Mouse (Mus musculus) embryonic facial prominence, embryonic 10.5 days (tissue): ENCODE data around the gene Cdc123. TPM values are rescaled to one million over a fixed set of nuclear protein-coding genes. Genes with fewer than 3 reads are reported as not detected.

Source experiments
- DNase-seq: peaks from one replicate; pipeline ENCODE4 v3.0.0-alpha.2; 2017; ENCODE audit warnings: low spot score
- H3K27ac ChIP-seq: fragments of 300-500 bp; sonication (generic); replicated peaks from 2 replicates; pipeline ENCODE4 v1.5.1; 2016; ENCODE audit warnings: mild to moderate bottlenecking
- H3K27me3 ChIP-seq: fragments of 300-500 bp; sonication (generic); replicated peaks from 2 replicates; pipeline ENCODE4 v1.6.1; 2016; ENCODE audit warnings: low read depth, mild to moderate bottlenecking; ENCODE audit not compliant: poor library complexity, severe bottlenecking
- H3K36me3 ChIP-seq: fragments of 300-500 bp; sonication (generic); replicated peaks from 2 replicates; pipeline ENCODE4 v1.6.1; 2016; ENCODE audit warnings: mild to moderate bottlenecking, moderate library complexity
- H3K4me1 ChIP-seq: fragments of 300-500 bp; sonication (generic); 2 replicates; pipeline ENCODE4 v1.6.1; 2016
- H3K4me3 ChIP-seq: fragments of 300-500 bp; sonication (generic); 2 replicates; pipeline ENCODE4 v1.5.1; 2016; ENCODE audit warnings: mild to moderate bottlenecking, moderate library complexity
- H3K9me3 ChIP-seq: fragments of 300-500 bp; sonication (generic); 2 replicates; pipeline ENCODE4 v1.6.1; 2016; ENCODE audit warnings: mild to moderate bottlenecking
- WGBS: fragments of 180-500 bp; shearing (Covaris S2); methylation state at CpG from one replicate; pipeline ENCODE4 v1.1.7; 2016; 5-methylcytosine and 5-hydroxymethylcytosine counted together
- polyA plus RNA-seq: library from polyadenylated mRNA; unstranded; fragments of >200 nt; fragmentation: Nextera tagmentation; extraction: Ambion mirVana; gene quantifications from 2 replicates; pipeline ENCODE4 v1.2.1, GENCODE M21; 2016

Cdc123 gene
- 410 and 430 TPM in 2 replicates for polyA plus RNA-seq

- no peaks in the 10 kb centered on the region for H3K27me3 ChIP-seq
- WGBS = under 1% methylated on average over 53 of the region's 53 CpGs
- H3K27ac ChIP-seq = peak within 1 kb of the TSS; percentile 90
- H3K36me3 ChIP-seq = peaks cover 45% of the 10 kb centered on the region
- peak within 1 kb of the TSS; percentile 87 for H3K4me3 ChIP-seq
- H3K4me1 ChIP-seq = peaks cover 18% of the 10 kb centered on the region
- DNase-seq = peak; percentile 89
- H3K9me3 ChIP-seq = no peaks in the 10 kb centered on the region
These were observed at the start of gene Cdc123, which contains the start of gene Nudt5 for GRCm38 (mm10) chr2:5844873-5845631. Gene Cdc123, minus strand, starts transcription at chr2:5845164. Gene Nudt5, plus strand, starts transcription at chr2:5845019.

GRCm38 (mm10) chr2:5894296-5894695 lies 49.3 kb upstream of the Cdc123 start:
- 54% methylated on average over 11 of the region's 11 CpGs for WGBS
- Histone ChIP-seq H3K36me3 (peaks cover 51% of the 10 kb centered on the region), H3K9me3 (no peaks in the 10 kb centered on the region), H3K4me3 (peak overlapping the region; percentile 90), H3K27me3 (no peaks in the 10 kb centered on the region), H3K27ac (peak overlapping the region; percentile 95), H3K4me1 (peaks cover 4% of the 10 kb centered on the region)
- peak; percentile 18 for DNase-seq

GRCm38 (mm10) chr2:5889412-5889811 lies 44.4 kb upstream of the Cdc123 start:
- no peaks in the 10 kb centered on the region for H3K9me3 ChIP-seq
- peaks cover 82% of the 10 kb centered on the region for H3K36me3 ChIP-seq
- H3K27me3 ChIP-seq = no peaks in the 10 kb centered on the region
- DNase-seq = no peak
- WGBS = 85% methylated on average over 2 of the region's 2 CpGs
- peaks cover 4% of the 10 kb centered on the region for H3K4me1 ChIP-seq
- H3K4me3 ChIP-seq = no peak overlapping the region
- H3K27ac ChIP-seq = no peak overlapping the region

GRCm38 (mm10) chr2:5888865-5889264 lies 43.9 kb upstream of the Cdc123 start:
- Histone ChIP-seq H3K27ac (no peak overlapping the region), H3K27me3 (no peaks in the 10 kb centered on the region), H3K36me3 (peaks cover 88% of the 10 kb centered on the region), H3K4me3 (no peak overlapping the region), H3K9me3 (no peaks in the 10 kb centered on the region), H3K4me1 (no peaks in the 10 kb centered on the region)
- no peak for DNase-seq
- 88% methylated on average over 5 of the region's 5 CpGs for WGBS

GRCm38 (mm10) chr2:5877446-5877845 lies 32.5 kb upstream of the Cdc123 start:
- no peak overlapping the region for H3K4me3 ChIP-seq
- H3K27me3 ChIP-seq = no peaks in the 10 kb centered on the region
- WGBS = 72% methylated on average over 3 of the region's 3 CpGs
- no peaks in the 10 kb centered on the region for H3K4me1 ChIP-seq
- no peaks in the 10 kb centered on the region for H3K9me3 ChIP-seq
- peaks cover 95% of the 10 kb centered on the region for H3K36me3 ChIP-seq
- DNase-seq = no peak
- no peak overlapping the region for H3K27ac ChIP-seq

GRCm38 (mm10) chr2:5869746-5870145 lies 24.8 kb upstream of the Cdc123 start:
- Histone ChIP-seq H3K36me3 (peaks cover 91% of the 10 kb centered on the region), H3K27ac (no peak overlapping the region), H3K27me3 (no peaks in the 10 kb centered on the region), H3K9me3 (no peaks in the 10 kb centered on the region), H3K4me3 (no peak overlapping the region), H3K4me1 (no peaks in the 10 kb centered on the region)
- no peak for DNase-seq
- 90% methylated on average over 5 of the region's 5 CpGs for WGBS

GRCm38 (mm10) chr2:5867681-5868080 lies 22.7 kb upstream of the Cdc123 start:
- Histone ChIP-seq H3K27me3 (no peaks in the 10 kb centered on the region), H3K27ac (no peak overlapping the region), H3K4me3 (no peak overlapping the region), H3K36me3 (peaks cover 91% of the 10 kb centered on the region), H3K9me3 (no peaks in the 10 kb centered on the region), H3K4me1 (no peaks in the 10 kb centered on the region)
- DNase-seq = no peak
- WGBS = 91% methylated on average over 2 of the region's 2 CpGs

GRCm38 (mm10) chr2:5862834-5863233 lies 17.9 kb upstream of the Cdc123 start, which contains the start of gene Gm13199:
Gene Gm13199, minus strand, starts transcription at chr2:5862934.
- WGBS = 92% methylated on average over 3 of the region's 3 CpGs
- no peak for DNase-seq
- peaks cover 97% of the 10 kb centered on the region for H3K36me3 ChIP-seq
- no peaks in the 10 kb centered on the region for H3K4me1 ChIP-seq
- H3K9me3 ChIP-seq = no peaks in the 10 kb centered on the region
- no peaks in the 10 kb centered on the region for H3K27me3 ChIP-seq
- no peak within 1 kb of the TSS for H3K27ac ChIP-seq
- H3K4me3 ChIP-seq = no peak within 1 kb of the TSS

- Histone ChIP-seq H3K9me3 (no peaks in the 10 kb centered on the region), H3K4me3 (no peak overlapping the region), H3K27me3 (no peaks in the 10 kb centered on the region), H3K36me3 (peaks cover 73% of the 10 kb centered on the region), H3K27ac (no peak overlapping the region), H3K4me1 (peaks cover 1% of the 10 kb centered on the region; the same call in 1 of the 2 replicates)
- 90% methylated on average over 5 of the region's 5 CpGs for WGBS
- no peak for DNase-seq
These were observed 6.9 kb upstream of the Cdc123 start for GRCm38 (mm10) chr2:5851866-5852265.

- peaks cover 9% of the 10 kb centered on the region for H3K4me1 ChIP-seq
These were observed 6.2 kb upstream of the Cdc123 start for GRCm38 (mm10) chr2:5851116-5851515.

GRCm38 (mm10) chr2:5845826-5846225 lies 862 bp upstream of the Cdc123 start:
- Histone ChIP-seq H3K4me1 (peaks cover 18% of the 10 kb centered on the region), H3K36me3 (peaks cover 45% of the 10 kb centered on the region), H3K27me3 (no peaks in the 10 kb centered on the region), H3K27ac (peak overlapping the region; percentile 90), H3K9me3 (no peaks in the 10 kb centered on the region), H3K4me3 (peak overlapping the region; percentile 87)
- DNase-seq = no peak
- WGBS = 40% methylated on average over 4 of the region's 4 CpGs

More at GRCm38 (mm10) chr2:5851116-5851515, 6.2 kb upstream of the Cdc123 start:
- Histone ChIP-seq H3K9me3 (no peaks in the 10 kb centered on the region), H3K36me3 (peaks cover 67% of the 10 kb centered on the region), H3K27me3 (no peaks in the 10 kb centered on the region), H3K4me3 (no peak overlapping the region), H3K27ac (no peak overlapping the region)
- WGBS = 95% methylated on average over 9 of the region's 9 CpGs
- no peak for DNase-seq

GRCm38 (mm10) chr2:5844181-5844872 lies 637 bp downstream of the Cdc123 start:
- 5% methylated on average over 23 of the region's 23 CpGs for WGBS
- Histone ChIP-seq H3K27ac (peak overlapping the region; percentile 90), H3K27me3 (no peaks in the 10 kb centered on the region), H3K36me3 (peaks cover 46% of the 10 kb centered on the region), H3K9me3 (peaks cover 5% of the 10 kb centered on the region; the same call in 1 of the 2 replicates), H3K4me3 (peak overlapping the region; percentile 87), H3K4me1 (peaks cover 18% of the 10 kb centered on the region)
- DNase-seq = no peak
